Mouse (Mus musculus) left cerebral cortex, adult 8-10 months (tissue): ENCODE data around the gene Nlrp4c. TPM values are rescaled to one million over a fixed set of nuclear protein-coding genes. Genes with fewer than 3 reads are reported as not detected.

Experiments
- total RNA-seq, 4 experiments: library from RNA; stranded (reverse); gene quantifications; 2 replicates each; pipeline ENCODE4 v1.2.4; 2022

Gene Nlrp4c
- total RNA-seq, 4 experiments from 2014 or later: not detected

Other genes with a start within 250 kb of the Nlrp4c start
- gene Vmn1r63, start 239.7 kb upstream of the Nlrp4c start, total RNA-seq: not detected
- not detected for gene Vmn1r64, start 160.6 kb upstream of the Nlrp4c start, total RNA-seq
- not detected for gene Vmn1r65, start 34.2 kb upstream of the Nlrp4c start, total RNA-seq
- 10 to 100 TPM; 29.2 to 35.3 (median 32.1) TPM for gene Zfp787, start 110.8 kb downstream of the Nlrp4c start, total RNA-seq
- gene Zfp444, start 127.1 kb downstream of the Nlrp4c start, total RNA-seq: 10 to 100 TPM; 43.8 to 54.2 (median 49.5) TPM
- gene Galp, start 151.9 kb downstream of the Nlrp4c start, total RNA-seq: not detected
- gene Zscan5b, start 177.1 kb downstream of the Nlrp4c start, total RNA-seq: not detected
- not detected for gene Epp13, start 207.5 kb downstream of the Nlrp4c start, total RNA-seq
- gene Zfp667, start 241.4 kb downstream of the Nlrp4c start, total RNA-seq: 10 to 100 TPM; 10.8 to 16.0 (median 12.8) TPM